Mouse (Mus musculus) kidney, postnatal 36 days (tissue): Measurements from ENCODE around the gene Cbr4.

Source experiments
- DNase-seq, 2 experiments: peaks; one replicate each; pipeline ENCODE4 v3.0.0; 2021 to 2022; ENCODE audit warnings: mixed read lengths in 2 of 2

Gene Cbr4

DNA sequence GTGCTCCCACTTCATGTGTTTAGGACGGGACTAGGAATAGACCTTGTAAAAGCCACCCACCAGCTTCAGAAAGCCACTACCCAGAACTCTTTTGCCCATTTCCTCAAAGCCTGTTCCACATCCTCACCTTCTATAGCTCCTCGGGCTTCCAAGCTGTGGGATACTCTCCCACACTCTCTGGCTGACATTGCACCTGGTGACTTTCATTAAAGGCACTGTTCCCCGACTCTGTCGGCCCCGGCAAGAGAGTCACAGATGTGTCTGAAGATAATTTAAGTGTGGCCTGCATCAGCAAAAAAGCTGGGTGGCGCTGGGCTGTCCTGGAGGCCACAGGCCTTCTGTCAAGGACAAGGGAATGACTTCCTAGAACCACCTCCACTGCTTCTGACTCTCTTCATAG, 64.7 kb downstream of the Cbr4 start:
- DNase-seq: no peak

DNA sequence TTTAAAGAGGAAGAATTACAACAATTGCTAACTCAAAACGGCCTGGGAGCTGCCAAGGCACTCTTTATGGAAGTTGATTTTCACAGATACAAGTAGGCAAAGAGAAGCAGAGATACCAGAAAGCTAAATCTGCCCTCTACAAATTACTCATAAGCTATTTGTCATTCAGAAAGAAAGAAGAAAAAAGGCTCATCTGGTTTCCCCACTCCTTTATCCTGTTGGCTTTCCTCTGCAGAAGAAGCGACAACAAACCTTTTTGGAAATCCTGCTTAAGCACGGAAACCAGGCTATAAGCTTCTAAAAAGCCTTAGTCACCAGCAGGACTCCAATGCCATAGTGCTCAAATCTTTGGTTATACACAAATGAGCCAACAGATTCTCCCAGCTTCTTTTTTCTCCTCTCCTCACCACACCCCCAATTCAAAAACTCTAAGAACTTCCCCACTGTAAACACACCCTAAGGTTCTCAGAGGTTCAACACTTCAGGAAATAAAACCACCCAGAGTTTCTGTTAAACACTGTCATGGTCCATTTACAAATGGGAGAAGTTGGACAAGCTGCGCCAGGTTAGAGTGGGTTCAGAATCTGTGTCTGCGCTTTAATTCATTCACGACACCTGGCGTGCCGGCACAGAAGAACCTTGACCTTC, 65.3 kb downstream of the Cbr4 start:
- DNase-seq: no peak

DNA sequence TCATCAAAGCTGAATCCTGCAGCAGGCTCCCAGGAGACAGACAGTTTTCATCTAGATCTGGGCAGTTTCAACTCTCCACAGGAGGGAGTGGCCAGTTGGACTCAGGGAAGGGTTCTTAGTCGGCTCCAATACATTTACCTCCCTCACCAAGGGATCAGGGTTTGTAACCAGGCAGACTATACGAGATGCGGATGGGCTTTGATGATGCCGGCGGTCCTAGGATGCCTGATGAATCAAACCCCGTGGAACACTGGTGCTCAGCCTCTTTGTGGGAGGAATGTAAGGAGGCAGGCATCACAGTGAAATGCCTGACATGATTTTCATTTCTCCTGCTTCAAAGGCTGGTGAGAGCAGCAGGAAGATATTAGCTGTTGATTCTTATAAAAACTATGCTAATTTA, 67.8 kb downstream of the Cbr4 start:
- DNase-seq: no peak

DNA sequence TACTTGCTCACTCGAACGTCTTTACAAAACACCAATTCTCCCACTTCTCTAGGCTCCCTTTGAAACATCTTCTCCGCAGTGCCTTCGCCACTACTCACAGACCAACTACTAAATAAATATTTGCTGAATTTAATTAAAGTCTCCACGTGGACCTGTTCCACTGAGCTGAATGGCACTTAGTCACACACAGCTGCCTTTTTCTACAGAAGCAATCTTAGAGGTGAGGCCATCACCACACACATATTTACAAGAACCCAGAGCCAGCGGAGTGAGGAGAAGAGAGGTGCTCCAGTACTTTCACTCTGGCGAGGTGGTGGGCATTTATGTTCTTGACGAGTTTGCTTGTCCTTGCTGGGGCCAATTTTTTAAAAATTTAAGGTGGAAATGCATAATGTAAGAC, 68.7 kb downstream of the Cbr4 start:
- DNase-seq: no peak
